Mouse (Mus musculus): ENCODE data around the gene Ssx2ip. TPM values are rescaled to one million over a fixed set of nuclear protein-coding genes. Genes with fewer than 3 reads are reported as not detected.

Ssx2ip gene
- polyA plus RNA-seq, 1 experiment, result not detected

GRCm38 (mm10) chr3:146436114-146436513, 31.7 kb downstream of the Ssx2ip start:
- H3K27ac ChIP-seq (ENCODE audit: insufficient read depth, low read depth, low read length), result no peak overlapping the region
- H3K4me1 ChIP-seq (ENCODE audit: control insufficient read depth, insufficient read depth, low read length), result peaks cover 3% of the 10 kb centered on the region; the same call in 1 of the 2 replicates
- H3K4me3 ChIP-seq (ENCODE audit: insufficient read depth, low read depth, low read length), result no peak overlapping the region
- TF ChIP-seq CTCF (IDR thresholded peaks at IDR 0.05; ENCODE audit: insufficient read depth, low read depth, low read length), result no peak
- no peak for TF ChIP-seq POLR2A (IDR thresholded peaks at IDR 0.05; ENCODE audit: insufficient read depth, low read depth, low read length)
- WGBS, result 95% methylated on average over 8 of the region's 8 CpGs

- 91% methylated on average over 12 of the region's 12 CpGs for WGBS
- Histone ChIP-seq H3K4me1 (ENCODE audit: control insufficient read depth, insufficient read depth, low read length) (peaks cover 3% of the 10 kb centered on the region; the same call in 1 of the 2 replicates), H3K4me3 (ENCODE audit: insufficient read depth, low read depth, low read length) (no peak overlapping the region), H3K27ac (ENCODE audit: insufficient read depth, low read depth, low read length) (no peak overlapping the region)
- TF ChIP-seq CTCF (IDR thresholded peaks at IDR 0.05; ENCODE audit: insufficient read depth, low read depth, low read length), result no peak
- no peak for TF ChIP-seq POLR2A (IDR thresholded peaks at IDR 0.05; ENCODE audit: insufficient read depth, low read depth, low read length)
Measured at GRCm38 (mm10) chr3:146440011-146440410, 35.6 kb downstream of the Ssx2ip start.

GRCm38 (mm10) chr3:146440422-146440821, 36.0 kb downstream of the Ssx2ip start:
- 54% methylated on average over 7 of the region's 7 CpGs for WGBS
- Histone ChIP-seq H3K4me1 (ENCODE audit: control insufficient read depth, insufficient read depth, low read length) (peaks cover 3% of the 10 kb centered on the region; the same call in 1 of the 2 replicates), H3K4me3 (ENCODE audit: insufficient read depth, low read depth, low read length) (no peak overlapping the region), H3K27ac (ENCODE audit: insufficient read depth, low read depth, low read length) (no peak overlapping the region)
- no peak for TF ChIP-seq POLR2A (IDR thresholded peaks at IDR 0.05; ENCODE audit: insufficient read depth, low read depth, low read length)
- TF ChIP-seq CTCF (IDR thresholded peaks at IDR 0.05; ENCODE audit: insufficient read depth, low read depth, low read length), result no peak

- H3K4me1 ChIP-seq (ENCODE audit: control insufficient read depth, insufficient read depth, low read length), result peaks cover 3% of the 10 kb centered on the region; the same call in 1 of the 2 replicates
- TF ChIP-seq CTCF (IDR thresholded peaks at IDR 0.05; ENCODE audit: insufficient read depth, low read depth, low read length) (no peak), POLR2A (IDR thresholded peaks at IDR 0.05; ENCODE audit: insufficient read depth, low read depth, low read length) (no peak)
- 93% methylated on average over 7 of the region's 7 CpGs for WGBS
- no peak overlapping the region for H3K4me3 ChIP-seq (ENCODE audit: insufficient read depth, low read depth, low read length)
- no peak overlapping the region for H3K27ac ChIP-seq (ENCODE audit: insufficient read depth, low read depth, low read length)
Measured at GRCm38 (mm10) chr3:146442484-146442883, 38.0 kb downstream of the Ssx2ip start.

- Histone ChIP-seq H3K27ac (ENCODE audit: insufficient read depth, low read depth, low read length) (no peak overlapping the region), H3K4me1 (ENCODE audit: control insufficient read depth, insufficient read depth, low read length) (peaks cover 3% of the 10 kb centered on the region; the same call in 1 of the 2 replicates), H3K4me3 (ENCODE audit: insufficient read depth, low read depth, low read length) (no peak overlapping the region)
- TF ChIP-seq CTCF (IDR thresholded peaks at IDR 0.05; ENCODE audit: insufficient read depth, low read depth, low read length), result no peak
- TF ChIP-seq POLR2A (IDR thresholded peaks at IDR 0.05; ENCODE audit: insufficient read depth, low read depth, low read length), result no peak
- 76% methylated on average over 8 of the region's 8 CpGs for WGBS
Measured at GRCm38 (mm10) chr3:146442936-146443335, 38.5 kb downstream of the Ssx2ip start.

- no peaks in the 10 kb centered on the region; the same call in 1 of the 2 replicates for H3K4me1 ChIP-seq (ENCODE audit: control insufficient read depth, insufficient read depth, low read length)
- H3K4me3 ChIP-seq (ENCODE audit: insufficient read depth, low read depth, low read length), result no peak overlapping the region
- no peak overlapping the region for H3K27ac ChIP-seq (ENCODE audit: insufficient read depth, low read depth, low read length)
- TF ChIP-seq CTCF (IDR thresholded peaks at IDR 0.05; ENCODE audit: insufficient read depth, low read depth, low read length), result no peak
- TF ChIP-seq POLR2A (IDR thresholded peaks at IDR 0.05; ENCODE audit: insufficient read depth, low read depth, low read length), result no peak
- WGBS, result 67% methylated on average over 7 of the region's 7 CpGs
Measured at GRCm38 (mm10) chr3:146443380-146443779, 38.9 kb downstream of the Ssx2ip start.

- Histone ChIP-seq H3K27ac (ENCODE audit: insufficient read depth, low read depth, low read length) (no peak overlapping the region), H3K4me1 (ENCODE audit: control insufficient read depth, insufficient read depth, low read length) (no peaks in the 10 kb centered on the region; the same call in 1 of the 2 replicates), H3K4me3 (ENCODE audit: insufficient read depth, low read depth, low read length) (no peak overlapping the region)
- TF ChIP-seq CTCF (IDR thresholded peaks at IDR 0.05; ENCODE audit: insufficient read depth, low read depth, low read length), result no peak
- no peak for TF ChIP-seq POLR2A (IDR thresholded peaks at IDR 0.05; ENCODE audit: insufficient read depth, low read depth, low read length)
- WGBS, result 93% methylated on average over 7 of the region's 7 CpGs
Measured at GRCm38 (mm10) chr3:146444880-146445279, 40.4 kb downstream of the Ssx2ip start.

- WGBS, result 89% methylated on average over 5 of the region's 5 CpGs
Measured at GRCm38 (mm10) chr3:146447156-146447555, 42.7 kb downstream of the Ssx2ip start.

GRCm38 (mm10) chr3:146447598-146447997, 43.2 kb downstream of the Ssx2ip start:
- Histone ChIP-seq H3K4me3 (ENCODE audit: insufficient read depth, low read depth, low read length) (no peak overlapping the region), H3K27ac (ENCODE audit: insufficient read depth, low read depth, low read length) (no peak overlapping the region), H3K4me1 (ENCODE audit: control insufficient read depth, insufficient read depth, low read length) (0 out of 2 replicates have a peak, but pooled peaks cover 2% of the 10 kb centered on the region)
- 91% methylated on average over 3 of the region's 3 CpGs for whole genome bisulfite sequencing
- no peak for TF ChIP-seq CTCF (IDR thresholded peaks at IDR 0.05; ENCODE audit: insufficient read depth, low read depth, low read length)
- no peak for TF ChIP-seq POLR2A (IDR thresholded peaks at IDR 0.05; ENCODE audit: insufficient read depth, low read depth, low read length)

More at GRCm38 (mm10) chr3:146447156-146447555, 42.7 kb downstream of the Ssx2ip start:
- Histone ChIP-seq H3K4me3 (ENCODE audit: insufficient read depth, low read depth, low read length) (no peak overlapping the region), H3K4me1 (ENCODE audit: control insufficient read depth, insufficient read depth, low read length) (0 out of 2 replicates have a peak, but pooled peaks cover 2% of the 10 kb centered on the region), H3K27ac (ENCODE audit: insufficient read depth, low read depth, low read length) (no peak overlapping the region)
- TF ChIP-seq CTCF (IDR thresholded peaks at IDR 0.05; ENCODE audit: insufficient read depth, low read depth, low read length), result no peak
- TF ChIP-seq POLR2A (IDR thresholded peaks at IDR 0.05; ENCODE audit: insufficient read depth, low read depth, low read length), result no peak
